Mouse (Mus musculus): ENCODE results near the gene Cwc15. TPM values are rescaled to one million over a fixed set of nuclear protein-coding genes. Genes with fewer than 3 reads are reported as not detected.

The Cwc15 gene
- polyA plus RNA-seq, 1 experiment from 2014 or later = 146 TPM

Other genes with a start within 250 kb of the Cwc15 start
- gene Sesn3, start 225.6 kb upstream of the Cwc15 start, polyA plus RNA-seq (2014; fragmentation: Nextera tagmentation; extraction: Ambion mirVana) = 38.6 and 41.2 TPM in 2 replicates
- gene Endod1, start 119.1 kb upstream of the Cwc15 start, polyA plus RNA-seq (2014; fragmentation: Nextera tagmentation; extraction: Ambion mirVana) = 27.9 and 28.5 TPM in 2 replicates
- 0.38 and 0.48 TPM in 2 replicates for gene Kdm4d, start 135 bp upstream of the Cwc15 start, polyA plus RNA-seq (2014; fragmentation: Nextera tagmentation; extraction: Ambion mirVana)
- gene Amotl1, start 144.4 kb downstream of the Cwc15 start, polyA plus RNA-seq (2014; fragmentation: Nextera tagmentation; extraction: Ambion mirVana) = 31.8 and 35.3 TPM in 2 replicates
- gene Piwil4, start 240.1 kb downstream of the Cwc15 start, polyA plus RNA-seq (2014; fragmentation: Nextera tagmentation; extraction: Ambion mirVana) = 0.11 and 0.12 TPM in 2 replicates